Mouse (Mus musculus) cerebellum, postnatal 36 days (tissue): ENCODE measurements around the gene Dido1.
"Not testable (repeated sequence)": the region's sequence is repeated elsewhere in the genome, so short reads cannot be mapped to it uniquely, and the experiment has no call there.

Experiments used
- DNase-seq, 2 experiments: peaks; one replicate each; pipeline ENCODE4 v3.0.0; 2021 to 2022; ENCODE audit warnings: mixed read lengths in 2 of 2

Dido1 gene

DNA sequence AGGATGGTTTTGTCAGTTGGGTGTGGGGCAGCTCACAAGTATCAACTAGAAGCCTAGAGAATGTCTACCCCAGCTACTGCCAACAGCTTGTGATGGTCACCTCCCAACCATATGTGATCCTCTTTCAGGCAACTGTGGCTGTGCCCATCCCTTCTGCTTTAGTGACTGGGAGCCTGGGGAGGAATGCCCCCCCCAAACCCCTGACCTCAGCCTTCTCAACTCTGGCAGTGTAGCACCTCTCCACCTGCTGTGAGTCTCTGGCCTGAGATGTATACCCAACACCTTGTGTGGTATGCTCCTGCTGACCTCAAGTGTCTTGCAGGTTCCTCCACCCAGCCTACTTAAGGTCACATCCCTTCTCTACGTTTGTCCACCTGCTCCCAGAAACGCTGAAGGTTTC, 14.1 kb upstream of the Dido1 start:
- no peak for DNase-seq

DNA sequence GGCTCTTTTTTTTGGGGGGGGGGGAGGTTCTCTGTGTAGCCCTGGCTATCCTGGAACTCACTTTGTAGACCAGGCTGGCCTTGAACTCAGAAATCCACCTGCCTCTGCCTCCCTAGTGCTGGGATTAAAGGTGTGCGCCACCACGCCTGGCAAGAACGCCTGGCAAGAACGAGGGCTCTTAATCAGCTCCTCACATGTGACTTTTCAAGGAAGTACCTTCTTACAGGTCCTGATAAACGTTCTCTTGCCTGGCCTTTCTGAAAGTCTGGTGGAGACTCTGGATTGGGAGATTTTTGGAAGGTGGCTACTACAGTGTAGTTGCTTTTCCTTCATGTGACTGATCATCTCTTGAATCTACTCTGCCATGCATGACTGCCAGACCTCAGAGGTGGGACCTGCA, 12.9 kb upstream of the Dido1 start:
- not testable (repeated sequence) for DNase-seq

DNA sequence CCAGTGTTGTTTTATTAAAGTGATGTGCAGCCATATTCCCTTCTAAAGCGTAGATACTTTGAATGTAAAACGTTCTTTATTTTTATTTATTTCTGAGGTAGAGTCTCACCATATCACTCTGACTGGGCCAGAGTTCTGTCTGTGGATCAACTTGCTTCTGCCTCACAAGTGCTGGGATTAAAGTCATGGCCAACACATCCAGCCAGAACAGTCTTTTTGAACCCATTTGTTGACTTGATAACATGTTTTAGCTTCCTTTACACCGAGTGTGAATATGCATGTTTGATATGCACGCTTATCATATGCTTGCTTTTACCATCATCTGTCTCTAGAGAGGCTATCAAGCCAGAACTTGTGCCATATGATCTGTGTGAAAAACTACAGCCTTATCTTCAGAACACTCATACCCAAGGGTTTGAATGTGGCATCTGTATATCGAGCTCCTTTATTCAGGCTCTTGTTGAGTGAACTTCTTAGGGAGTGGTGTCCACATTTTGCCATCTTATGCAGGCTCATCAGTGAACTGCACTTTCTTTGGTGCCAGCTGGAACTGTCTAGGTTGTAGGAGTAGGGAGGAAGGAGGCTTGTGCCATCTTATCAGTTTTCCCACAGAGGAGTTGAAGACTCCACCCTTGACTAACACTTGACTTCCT, 2.4 kb upstream of the Dido1 start:
- no peak for DNase-seq

DNA sequence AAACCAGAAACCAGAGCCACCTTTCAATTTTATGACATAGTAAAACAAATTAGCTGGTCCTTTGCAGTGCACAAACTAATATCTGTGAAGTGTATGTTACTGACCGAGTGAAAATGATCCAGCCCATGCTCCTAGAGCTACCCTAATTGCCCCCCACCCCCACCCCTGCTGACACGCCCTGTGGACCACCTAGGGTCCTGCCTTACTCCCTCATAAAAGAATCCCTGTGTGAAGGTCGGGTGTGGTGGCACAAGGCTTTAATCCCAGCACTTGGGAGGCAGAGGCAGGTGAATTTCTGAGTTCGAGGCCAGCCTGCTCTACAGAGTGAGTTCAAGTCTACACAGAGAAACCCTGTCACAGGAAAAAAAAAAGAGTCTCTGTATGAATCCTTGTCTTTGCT, 1.7 kb upstream of the Dido1 start:
- DNase-seq: no peak

DNA sequence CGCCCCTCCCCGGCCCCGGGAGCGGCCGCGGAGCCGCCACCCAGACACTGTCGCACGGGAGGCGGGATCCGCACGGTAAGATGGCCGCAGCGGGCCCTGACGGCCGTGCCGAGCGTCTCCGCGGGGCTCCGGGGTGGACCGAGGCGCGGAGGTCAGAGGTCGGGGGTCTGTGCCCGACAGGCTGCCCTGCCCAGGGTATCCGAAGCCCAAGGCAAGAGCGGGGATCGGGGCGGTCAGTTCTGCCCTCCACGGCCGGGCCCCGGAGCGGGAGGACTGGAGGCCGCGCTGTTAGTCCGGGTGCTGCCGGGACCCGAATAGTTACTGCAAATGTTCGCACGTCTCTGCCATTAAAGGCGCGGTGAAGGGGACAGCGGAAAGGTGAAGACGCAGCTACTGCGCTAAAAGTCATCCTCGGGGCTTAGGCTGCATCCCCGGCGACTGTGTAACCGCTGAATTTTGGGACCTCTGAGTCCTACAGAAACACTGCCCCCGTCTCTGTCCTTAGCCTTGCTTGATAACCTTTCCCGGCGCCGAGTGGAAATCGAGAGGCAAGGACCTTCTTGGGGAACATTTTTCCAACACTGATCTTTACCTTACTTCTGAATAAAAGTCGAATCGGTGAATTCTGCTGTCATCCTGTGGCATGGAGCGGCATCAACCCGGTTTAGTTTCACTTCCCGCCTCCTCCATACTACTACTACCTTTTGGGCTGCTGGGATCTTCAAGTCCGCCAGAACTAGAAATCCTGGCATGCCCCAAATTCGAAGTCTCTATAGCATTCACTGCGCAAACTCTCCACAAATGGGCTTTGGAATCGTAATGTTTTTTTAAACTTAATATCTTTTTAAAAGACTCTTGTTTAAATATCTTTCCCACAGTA, 717 bp upstream of the Dido1 start:
- DNase-seq: no peak

DNA sequence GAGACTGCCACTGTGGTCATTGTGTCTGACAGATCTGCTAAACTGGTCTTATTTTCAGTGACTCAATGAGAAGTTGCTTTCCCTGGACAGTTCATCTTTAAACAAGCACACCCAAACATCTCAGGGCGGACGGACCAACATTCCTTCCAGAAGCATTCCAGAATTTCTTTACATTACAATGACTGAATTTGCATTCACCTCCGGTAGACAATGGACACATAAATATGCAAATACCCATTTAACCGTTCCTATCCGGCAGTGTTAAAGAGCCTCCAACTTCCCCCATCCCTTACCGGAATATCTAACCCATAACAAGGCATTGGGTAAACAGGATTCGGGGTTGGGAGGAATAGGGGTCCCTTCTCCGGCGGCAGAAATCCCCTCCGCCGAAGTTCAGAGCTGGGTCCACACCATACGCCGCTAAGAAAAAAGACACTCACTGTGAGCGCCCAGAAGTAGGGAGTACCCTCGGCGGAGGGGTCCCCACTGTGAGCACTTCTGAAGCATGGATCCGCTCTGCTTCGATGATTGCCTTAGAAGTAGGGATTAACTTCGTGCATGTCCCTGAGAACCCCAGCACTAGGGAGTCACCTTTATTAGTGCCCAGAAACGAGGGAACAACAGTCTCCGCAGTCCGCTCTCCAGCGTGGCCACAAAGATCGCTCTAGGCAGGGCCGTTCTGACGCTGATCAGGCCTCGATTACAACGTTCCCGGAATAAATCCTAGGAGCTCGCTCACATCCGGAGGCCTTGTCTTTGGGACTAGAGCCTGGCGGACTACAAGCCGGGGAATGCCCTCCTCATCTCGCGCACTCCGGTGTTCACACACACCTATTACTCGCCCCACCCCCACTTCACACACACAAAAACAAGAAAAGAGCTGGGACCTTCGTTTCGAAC, 526 bp downstream of the Dido1 start:
- DNase-seq: no peak

DNA sequence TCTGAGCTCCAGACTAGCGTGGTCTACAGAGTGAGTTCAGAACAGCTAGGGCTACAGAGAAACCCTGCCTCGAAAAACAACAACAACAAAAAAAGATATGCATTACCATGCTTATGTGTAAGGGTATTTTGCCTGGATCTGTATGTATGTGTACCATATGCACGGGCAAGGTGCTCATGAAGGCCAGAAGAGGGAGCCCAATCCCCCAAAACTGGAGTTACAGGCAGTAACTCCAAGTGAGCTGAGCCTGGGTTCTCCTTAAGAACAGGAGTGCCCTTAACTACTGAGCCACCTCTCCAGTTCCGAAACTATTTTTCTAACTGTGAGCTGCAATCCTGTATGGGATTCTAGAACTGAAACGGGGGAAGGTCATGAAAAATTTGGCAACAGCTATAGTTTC, 3.8 kb downstream of the Dido1 start:
- no peak for DNase-seq

DNA sequence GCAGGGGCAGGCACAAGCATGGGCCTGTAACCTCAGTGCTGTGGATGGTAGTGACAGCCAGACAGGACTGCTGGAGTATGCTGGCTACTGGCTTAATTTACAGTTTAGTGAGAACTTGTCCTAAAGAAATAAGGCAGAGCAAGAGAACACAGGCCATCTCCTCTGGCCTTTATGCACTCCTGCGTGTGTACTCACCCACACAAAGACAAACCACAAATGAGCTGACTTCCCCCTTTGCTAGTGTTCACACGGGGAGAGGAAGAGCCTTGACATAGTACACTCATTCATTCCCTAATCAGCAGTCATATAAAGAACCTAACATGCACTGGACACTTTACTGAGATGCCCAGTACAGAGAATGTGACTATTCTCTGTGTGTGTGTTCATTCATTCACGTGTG, 4.7 kb downstream of the Dido1 start:
- no peak for DNase-seq

DNA sequence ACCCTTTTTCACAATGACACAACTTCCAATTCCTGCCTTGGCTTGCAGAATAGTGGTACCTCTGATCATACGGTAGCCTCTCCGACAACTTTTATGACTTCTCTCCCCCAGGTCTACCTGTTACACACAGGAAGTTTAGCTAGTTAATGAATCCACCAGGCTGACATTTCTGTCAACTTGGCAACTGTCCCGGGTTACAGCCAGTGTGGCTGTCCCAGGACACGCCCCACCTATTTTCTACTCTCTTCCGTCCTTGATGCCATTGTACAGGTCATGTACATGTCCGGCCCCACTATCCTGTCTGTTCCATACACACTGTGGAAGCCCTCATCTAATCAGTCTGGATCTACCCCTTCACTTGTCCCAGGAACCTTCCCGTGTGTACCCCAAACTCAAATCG, 5.2 kb downstream of the Dido1 start:
- DNase-seq: no peak

DNA sequence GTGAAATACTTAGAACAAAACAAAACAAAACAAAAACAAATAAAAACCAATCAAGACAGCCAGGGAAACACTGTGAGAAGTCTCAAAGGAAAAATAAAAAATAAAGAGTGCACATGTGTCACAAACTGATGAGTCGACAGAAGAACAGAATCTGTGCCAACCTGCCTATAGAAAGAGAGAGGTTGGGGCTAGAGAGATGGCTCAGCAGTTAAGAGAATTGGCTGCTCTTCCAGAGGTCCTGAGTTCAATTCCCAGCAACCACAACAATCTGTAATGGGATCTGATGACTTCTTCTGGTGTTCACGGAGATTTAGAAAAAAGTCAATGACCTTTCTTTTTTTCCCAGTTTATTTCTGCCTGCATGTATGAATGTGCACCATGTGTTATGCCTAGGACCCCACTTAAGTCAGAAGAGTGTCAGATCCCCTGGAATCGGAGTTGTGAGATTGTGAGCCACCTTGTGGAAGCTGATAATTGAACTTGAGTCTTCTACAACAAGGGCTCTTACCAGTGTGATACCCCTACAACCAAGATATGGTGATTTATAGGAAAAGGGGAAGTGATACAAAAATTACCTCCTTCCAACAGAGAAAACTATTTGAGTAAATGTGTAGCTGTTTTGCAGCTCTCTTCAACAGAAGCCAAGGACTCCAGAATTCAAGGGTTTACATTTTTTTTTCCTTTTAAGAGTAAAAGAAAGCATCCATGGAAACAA, 6.0 kb downstream of the Dido1 start:
- no peak for DNase-seq

DNA sequence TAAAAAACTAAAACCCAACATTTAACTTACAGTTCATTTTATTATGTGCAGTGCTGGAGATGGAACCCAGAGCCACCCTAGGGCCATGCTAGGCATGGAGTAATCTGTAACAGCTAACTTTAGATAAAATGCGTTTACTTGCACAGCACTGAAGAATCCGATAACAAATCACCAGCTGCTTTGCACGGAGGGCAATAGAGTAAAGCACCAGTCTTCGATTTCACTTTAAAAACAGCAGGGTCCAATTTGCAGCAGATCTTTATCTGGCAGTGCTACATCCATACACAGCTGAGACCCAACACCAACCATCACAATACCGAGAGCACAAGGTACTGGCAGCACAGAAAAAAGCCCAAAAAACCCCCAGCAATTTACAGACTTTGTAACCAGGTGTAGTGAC, 6.6 kb downstream of the Dido1 start:
- no peak for DNase-seq

DNA sequence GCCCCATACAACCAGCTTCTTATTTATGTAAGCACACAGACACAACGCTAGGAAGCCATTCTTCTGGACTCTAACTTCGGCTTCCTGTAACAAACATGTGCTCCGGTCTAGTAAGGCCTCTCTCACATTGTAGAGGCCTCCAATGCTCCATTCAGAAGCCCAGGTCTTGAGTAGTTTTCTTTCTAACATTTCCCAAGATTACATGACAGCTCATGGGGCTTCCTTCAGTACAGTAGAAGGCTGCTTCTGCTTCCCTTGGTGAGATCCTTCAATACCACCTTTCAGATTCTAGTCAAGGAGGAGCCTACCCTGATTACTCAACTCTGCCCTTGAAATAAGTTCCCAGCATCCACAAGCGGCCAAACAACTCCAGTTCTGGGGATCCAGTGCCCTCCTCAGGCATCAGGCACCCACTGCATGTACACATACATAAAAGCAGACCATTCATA, 7.1 kb downstream of the Dido1 start:
- no peak for DNase-seq

DNA sequence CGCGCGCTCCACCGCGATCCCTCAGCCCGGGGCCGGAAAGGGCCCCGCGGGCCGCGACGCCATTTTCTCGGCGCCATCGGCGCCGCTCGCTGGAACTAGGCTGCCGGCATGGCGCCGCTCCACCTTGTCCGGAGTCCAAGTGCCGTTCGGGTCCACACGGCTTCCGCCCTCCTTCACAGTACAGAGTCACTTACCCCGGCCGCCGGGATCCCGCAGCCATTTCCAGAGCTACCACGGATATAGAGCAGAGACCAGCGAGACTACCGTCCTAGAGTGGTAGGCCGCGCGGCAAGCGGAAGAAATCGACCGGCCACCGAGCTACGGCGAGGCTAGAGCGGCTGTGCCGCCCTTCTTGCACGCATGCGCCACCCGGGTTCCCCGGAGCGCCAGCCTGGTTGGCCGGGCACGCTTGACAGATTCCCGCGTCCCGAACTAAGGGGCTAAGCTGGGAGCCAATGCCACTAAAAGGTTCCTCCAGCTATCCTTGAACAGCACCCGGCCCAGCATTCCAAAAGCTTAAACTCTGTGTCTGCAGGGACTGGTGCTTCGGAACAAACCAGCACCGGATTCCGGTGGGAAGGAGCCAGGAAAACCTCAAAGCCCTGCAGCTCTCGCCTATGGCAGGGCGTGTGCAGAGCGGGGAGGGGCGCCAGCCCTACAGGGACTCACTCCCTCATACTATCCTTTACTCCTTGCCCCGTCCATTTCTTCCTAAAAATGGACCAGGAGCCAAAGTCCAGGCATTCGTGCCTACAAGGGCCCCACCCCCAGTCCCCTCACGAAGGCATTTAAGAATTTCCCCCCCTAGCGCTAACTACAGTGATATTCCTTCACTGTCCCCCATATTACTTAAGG, 7.8 kb downstream of the Dido1 start:
- peak; percentile 94 to 95 for DNase-seq

DNA sequence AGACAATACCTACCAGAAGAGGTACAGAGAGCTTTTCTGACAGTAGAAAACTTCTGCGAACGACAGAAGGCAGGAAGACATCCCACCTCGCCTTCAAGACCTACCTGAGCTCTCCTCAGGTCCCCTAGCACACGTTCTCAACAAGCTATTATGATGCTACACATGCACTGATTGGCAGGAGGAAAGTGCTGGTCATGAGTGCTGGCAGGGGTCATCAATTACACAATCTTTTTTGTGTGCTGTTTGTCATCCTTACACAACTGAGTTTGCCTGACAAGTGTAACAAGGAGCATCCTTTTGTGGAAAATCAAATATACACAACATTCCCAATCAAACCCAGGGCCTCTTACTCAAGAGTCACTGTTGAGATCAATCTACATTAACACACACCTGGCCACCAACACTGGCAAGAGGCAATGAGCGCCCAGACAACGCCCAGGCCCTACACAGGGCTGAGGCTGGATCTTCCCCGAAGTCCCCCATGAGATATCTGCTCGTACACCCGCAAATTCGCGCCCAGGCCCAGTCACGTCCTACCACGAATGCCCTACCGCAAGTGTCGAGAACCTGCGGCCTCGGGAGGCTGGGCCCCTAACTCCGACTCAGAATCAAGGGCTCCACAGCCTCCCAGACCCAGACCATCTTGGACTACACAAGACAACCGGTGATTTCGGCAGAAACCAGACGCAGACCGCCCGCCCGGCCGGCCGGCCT, 8.6 kb downstream of the Dido1 start:
- DNase-seq: no peak

DNA sequence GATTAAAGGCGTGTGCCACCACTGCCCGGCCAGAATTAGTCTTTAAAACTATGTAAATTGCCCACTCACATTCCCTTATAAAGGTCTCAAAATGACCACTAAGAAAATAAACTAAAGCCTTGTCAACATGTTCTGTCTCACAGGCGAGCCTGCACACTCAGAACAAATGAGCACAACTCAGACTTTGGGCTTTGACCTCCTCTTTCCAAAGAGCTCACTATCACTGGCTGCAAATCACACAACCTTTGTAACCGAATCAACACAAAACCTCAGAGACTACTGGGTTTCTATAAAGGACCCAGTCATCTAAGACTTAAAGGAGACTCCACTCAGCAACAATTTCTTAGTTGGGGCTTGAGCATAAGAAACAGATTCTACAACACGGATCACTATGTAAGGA, 9.3 kb downstream of the Dido1 start:
- DNase-seq: no peak

DNA sequence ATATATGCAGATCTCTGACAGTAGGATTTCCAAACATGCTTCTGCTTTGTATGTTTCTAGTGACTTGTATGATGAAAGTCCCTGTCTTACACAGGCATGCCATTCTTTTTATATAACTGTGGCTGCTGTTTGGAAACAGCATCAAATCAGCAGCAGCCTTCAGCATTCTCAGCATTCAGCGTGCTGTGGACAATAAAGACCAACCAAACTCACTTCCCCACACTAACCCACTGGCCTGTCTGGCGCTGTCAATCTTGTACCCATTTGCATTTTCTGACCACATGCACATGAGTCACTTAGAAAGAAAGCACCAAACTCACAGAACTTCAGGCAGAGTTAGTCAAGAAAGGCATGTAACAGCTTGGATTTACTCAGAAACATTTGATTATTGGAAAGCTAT, 14.6 kb downstream of the Dido1 start:
- no peak for DNase-seq

DNA sequence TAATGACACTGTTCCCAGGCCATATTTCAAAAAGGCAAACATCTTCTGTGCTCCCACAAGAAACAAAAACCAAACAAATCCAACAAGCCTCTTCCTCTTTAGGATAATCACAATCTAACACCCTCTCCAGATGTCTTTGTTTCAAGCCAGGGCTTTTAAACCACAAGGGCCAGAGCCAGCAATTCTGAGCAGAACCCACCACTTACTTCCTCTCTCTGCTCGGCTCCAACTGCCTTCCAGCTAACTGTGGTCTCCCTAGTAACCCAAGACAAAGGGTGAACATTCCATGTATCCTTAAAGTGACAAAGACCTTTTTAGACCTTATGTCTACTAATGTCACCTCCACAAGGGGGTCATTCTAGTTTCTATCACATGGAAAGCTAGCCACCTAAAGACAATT, 17.2 kb downstream of the Dido1 start:
- no peak for DNase-seq

DNA sequence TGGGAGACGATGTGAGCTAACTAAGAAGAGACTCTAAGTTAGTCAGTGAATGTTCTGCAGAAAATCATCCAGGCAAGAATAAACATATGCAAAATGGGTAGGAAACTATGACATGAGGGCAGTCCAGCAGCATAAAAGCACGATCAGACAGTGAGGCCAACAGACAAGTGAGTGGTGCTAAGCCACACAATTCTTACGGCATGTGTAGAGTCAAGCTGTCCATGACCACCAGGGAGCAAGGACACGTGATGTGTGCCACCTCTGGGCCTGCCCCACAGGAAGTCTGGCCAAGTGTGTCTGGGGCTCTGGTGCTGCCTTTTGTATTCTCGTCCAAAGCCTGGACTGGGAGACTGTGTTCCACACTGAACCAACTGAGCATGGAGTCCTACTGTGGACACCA, 20.0 kb downstream of the Dido1 start:
- DNase-seq: no peak

DNA sequence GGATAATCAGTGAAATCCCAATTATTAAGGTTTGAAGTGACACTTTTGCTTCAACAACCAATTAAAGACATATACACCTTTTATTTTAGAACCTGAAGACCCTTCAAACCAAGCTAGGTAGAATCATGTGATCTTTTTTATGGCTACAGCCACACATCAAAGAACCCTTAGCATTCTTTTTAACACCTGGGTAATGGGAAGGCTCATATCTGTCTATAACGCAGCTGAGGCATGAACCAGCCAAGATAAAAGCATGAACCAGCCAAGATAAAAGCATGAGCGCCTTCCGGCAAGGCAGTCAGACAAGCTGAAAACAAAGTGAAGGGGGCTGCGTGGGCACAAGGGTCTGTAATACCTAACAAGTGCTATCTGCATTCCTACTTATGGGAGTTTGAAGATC, 25.8 kb downstream of the Dido1 start:
- no peak for DNase-seq

DNA sequence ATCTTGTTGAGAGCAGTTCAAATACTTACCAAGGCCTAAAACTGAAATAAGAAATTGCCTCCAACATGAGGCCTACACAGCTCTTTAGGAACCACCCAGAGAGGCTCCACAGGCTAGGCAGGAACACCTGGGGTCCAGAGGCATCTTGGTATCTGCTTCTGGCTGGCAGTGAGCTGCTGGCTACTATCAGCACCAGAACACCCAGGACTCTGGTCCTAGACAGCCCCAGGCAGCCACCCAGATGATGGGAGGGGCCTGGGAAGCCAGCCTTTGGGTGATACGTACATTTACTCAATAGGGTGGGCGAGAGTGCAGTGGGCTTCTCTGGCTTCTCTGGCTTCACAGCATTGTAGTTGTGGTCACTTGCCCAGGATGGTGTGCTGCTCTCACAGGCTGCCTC, 26.3 kb downstream of the Dido1 start:
- DNase-seq: no peak

DNA sequence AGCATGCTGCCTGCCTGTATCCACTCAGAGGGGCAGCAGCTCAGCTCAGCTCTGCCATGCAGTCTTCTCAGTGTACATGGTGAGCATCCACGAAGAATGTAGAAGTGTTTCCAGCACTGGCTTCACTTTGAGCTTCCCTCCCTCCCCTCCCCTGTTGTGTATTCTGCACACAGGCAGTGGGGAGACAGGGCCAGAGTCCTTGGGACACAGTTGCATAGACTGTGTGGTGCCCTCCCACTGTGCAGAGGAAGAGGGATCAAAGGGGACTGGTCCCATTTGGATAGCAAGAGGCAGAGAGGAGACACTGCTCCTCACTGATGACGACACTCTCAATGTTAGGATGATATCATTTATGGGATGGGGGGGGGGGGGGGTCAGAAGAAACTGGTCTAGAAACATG, 28.6 kb downstream of the Dido1 start:
- DNase-seq: no peak
